In genomic region chr7:127297586-127298193, GRCm38 (mm10) we compare ENCODE assay signal across 27 mouse cellular contexts. TPM values are rescaled to one million over a fixed set of nuclear protein-coding genes. Genes with fewer than 3 reads are reported as not detected.
DNase-seq lines count a peak whose midpoint lies in the region; ATAC-seq and TF ChIP-seq lines count a peak whose summit lies in the region.
"Had no signal": no experiment of that assay in that cellular context is flagged by ENCODE, and none has a peak within 500 bp of the region (broad histone marks: within the 10 kb centered on the region; RNA-seq: fewer than 3 reads in every experiment).

No protein-coding gene starts in this region.

- H3K4me2 ChIP-seq in CH12.LX (ENCODE audit: insufficient read depth, low read depth, poor library complexity, severe bottlenecking) = peak overlapping the region; percentile 82
- H3K4me2 ChIP-seq in liver, embryonic 13.5 days = 0 out of 2 replicates have a peak overlapping the region, but pooled peaks have one; percentile 1
- H3K4me2 ChIP-seq in lung, postnatal 0 days (replicated peaks; ENCODE audit: low read depth, low read length) = no peak overlapping the region
- H3K4me2 ChIP-seq: hindbrain, embryonic 15.5 days; midbrain, embryonic 13.5 days; neural tube, embryonic 12.5 days had no signal

- ATAC-seq in liver, embryonic 13.5 days (ENCODE audit: low read depth) = no peak
- no peak for ATAC-seq in monocyte, adult 5-6 weeks (replicated peaks; ENCODE audit: insufficient number of reproducible peaks, low FRiP score, low TSS enrichment, poor library complexity, severe bottlenecking)
- no peak for ATAC-seq in lung, postnatal 0 days
- ATAC-seq: forebrain, postnatal 0 days; intestine, embryonic 16.5 days; midbrain, embryonic 13.5 days had no signal

- no peaks in the 10 kb centered on the region for H3K4me1 ChIP-seq in liver, adult 2 months (ENCODE audit: control insufficient read depth, insufficient read depth, low read length)
- H3K4me1 ChIP-seq in CH12.LX (ENCODE audit: control insufficient read depth in 1 of 2, insufficient read depth in 2 of 2) = peaks cover 3 to 53% of the 10 kb centered on the region in 2 experiments; a peak in 3 of 4 replicates
- H3K4me1 ChIP-seq in liver, embryonic 13.5 days (replicated peaks) = peaks cover 13% of the 10 kb centered on the region
- H3K4me1 ChIP-seq in lung, postnatal 0 days (ENCODE audit: insufficient read depth, low read depth, low read length) = no peaks in the 10 kb centered on the region
- H3K4me1 ChIP-seq: embryonic facial prominence, embryonic 10.5 days; forebrain, embryonic 10.5 days; hindbrain, embryonic 15.5 days; midbrain, embryonic 13.5 days; neural tube, embryonic 12.5 days had no signal

- H3K9me3 ChIP-seq in CH12.LX (replicated peaks; ENCODE audit: low read length) = no peaks in the 10 kb centered on the region
- no peaks in the 10 kb centered on the region for H3K9me3 ChIP-seq in liver, embryonic 13.5 days (replicated peaks)
- H3K9me3 ChIP-seq in lung, postnatal 0 days (ENCODE audit: low read length) = no peaks in the 10 kb centered on the region
- H3K9me3 ChIP-seq: embryonic facial prominence, embryonic 10.5 days; forebrain, embryonic 10.5 days; hindbrain, embryonic 15.5 days; midbrain, embryonic 13.5 days; neural tube, embryonic 12.5 days had no signal

- no peak for TF ChIP-seq RAD21 in CH12.LX (IDR thresholded peaks at IDR 0.05; ENCODE audit: low read depth, low read length)

- H3K27me3 ChIP-seq in liver, adult 2 months (ENCODE audit: control insufficient read depth, insufficient read depth, low read length) = no peaks in the 10 kb centered on the region
- no peaks in the 10 kb centered on the region for H3K27me3 ChIP-seq in CH12.LX (replicated peaks)
- H3K27me3 ChIP-seq in liver, embryonic 13.5 days = no peaks in the 10 kb centered on the region
- no peaks in the 10 kb centered on the region for H3K27me3 ChIP-seq in lung, postnatal 0 days (replicated peaks; ENCODE audit: insufficient read depth, low read length)
- H3K27me3 ChIP-seq: hindbrain, embryonic 15.5 days; midbrain, embryonic 13.5 days; neural tube, embryonic 12.5 days had no signal

- TF ChIP-seq CTCF in liver, adult 2 months (IDR thresholded peaks at IDR 0.05; ENCODE audit: low read depth, low read length) = no peak
- TF ChIP-seq CTCF in CH12.LX (conservative IDR thresholded peaks at IDR 0.05 in 1 of 2, IDR thresholded peaks at IDR 0.05 in 1 of 2; ENCODE audit: low read depth in 2 of 2, low read length in 2 of 2) = no peak
- TF ChIP-seq CTCF in lung, postnatal 0 days (IDR thresholded peaks at IDR 0.05) = no peak

- in situ Hi-C loops in CH12.LX (cut with MboI; ENCODE audit: low pct_ligation_motif_present, low pct_unique_long_range_greater_than_20kb, low sequenced_read_pairs) = no loop called here

- TF ChIP-seq EP300 in CH12.LX (IDR thresholded peaks at IDR 0.05; ENCODE audit: low read length) = peak; percentile 51; the same call in 1 of the 2 replicates
- TF ChIP-seq EP300 in lung, postnatal 0 days (IDR thresholded peaks at IDR 0.05) = no peak

- no peak overlapping the region for H3K27ac ChIP-seq in liver, adult 2 months (replicated peaks; ENCODE audit: insufficient read depth, low read depth, low read length)
- H3K27ac ChIP-seq in CH12.LX (ENCODE audit: insufficient read depth, low read depth) = peak overlapping the region; percentile 93
- H3K27ac ChIP-seq in liver, embryonic 13.5 days = no peak overlapping the region
- H3K27ac ChIP-seq in lung, postnatal 0 days (ENCODE audit: low read length) = no peak overlapping the region
- H3K27ac ChIP-seq: embryonic facial prominence, embryonic 10.5 days; forebrain, embryonic 10.5 days; heart, adult 2 months; hindbrain, embryonic 15.5 days; midbrain, embryonic 13.5 days; neural tube, embryonic 12.5 days; stomach, postnatal 0 days had no signal

- H3K4me3 ChIP-seq in liver, adult 2 months (ENCODE audit: insufficient read depth, low read depth, low read length) = peak overlapping the region; percentile 22
- peak overlapping the region; percentile 64 to 75 (median 71) for H3K4me3 ChIP-seq in CH12.LX (replicated peaks in 1 of 3; ENCODE audit: low read depth in 2 of 3, low read length in 2 of 3, poor library complexity in 1 of 3)
- 0 out of 2 replicates have a peak overlapping the region, but pooled peaks have one; percentile 4 for H3K4me3 ChIP-seq in liver, embryonic 13.5 days (replicated peaks)
- no peak overlapping the region for H3K4me3 ChIP-seq in lung, postnatal 0 days (ENCODE audit: low read depth, low read length)
- H3K4me3 ChIP-seq: embryonic facial prominence, embryonic 10.5 days; forebrain, embryonic 10.5 days; heart, adult 2 months; hindbrain, embryonic 15.5 days; midbrain, embryonic 13.5 days; neural tube, embryonic 12.5 days had no signal

- no peak for DNase-seq in liver, adult 2 months (ENCODE audit: extremely low read depth, low read depth, low spot score)
- DNase-seq in liver (no peak), CH12.LX (ENCODE audit: extremely low read depth) (peak; percentile 63)
- peak; percentile 42 for DNase-seq in CD4-positive helper T cell, adult 2 months (ENCODE audit: low read depth, low spot score)
- DNase-seq in liver, embryonic 13.5 days = no peak
- no peak for DNase-seq in lung, postnatal 0 days (ENCODE audit: low spot score)
- no peak for DNase-seq in kidney, postnatal 25 days
- DNase-seq: adrenal gland, adult 2 months; cerebellum, adult 11 months; cerebellum, adult 9-11 months; forebrain, postnatal 0 days; gastrocnemius, postnatal 36 days; heart, adult 2 months; kidney, adult 9 months; kidney, postnatal 36 days; layer of hippocampus, postnatal 36 days; lung, postnatal 10 days; retina, postnatal 1 day; right cerebral cortex, postnatal 4 days had no signal

- TF ChIP-seq POLR2A in liver, adult 2 months (IDR thresholded peaks at IDR 0.05; ENCODE audit: extremely low read depth, insufficient read depth, low read length) = no peak
- TF ChIP-seq POLR2A in CH12.LX (IDR thresholded peaks at IDR 0.05; ENCODE audit: low read depth, low read length) = no peak; the same call in 1 of the 2 replicates

- 89% methylated on average over 5 of the region's 5 CpGs for WGBS in liver, adult 2 months
- 66% methylated on average over 5 of the region's 5 CpGs for WGBS in liver, embryonic 13.5 days (ENCODE audit: insufficient replicate concordance)
- 93% methylated on average over 5 of the region's 5 CpGs for WGBS in lung, postnatal 0 days

- dilution Hi-C loops in CH12.LX (cut with MboI; ENCODE audit: extremely low pct_ligation_motif_present, extremely low pct_unique_long_range_greater_than_20kb, low sequenced_read_pairs) = no loop called here

- no peaks in the 10 kb centered on the region for H3K36me3 ChIP-seq in liver, adult 2 months (ENCODE audit: control insufficient read depth, insufficient read depth, low read length)
- peaks cover 33 to 36% of the 10 kb centered on the region in 2 experiments for H3K36me3 ChIP-seq in CH12.LX (replicated peaks in 1 of 2; ENCODE audit: control insufficient read depth in 1 of 2, insufficient read depth in 1 of 2, low read length in 1 of 2)
- no peaks in the 10 kb centered on the region for H3K36me3 ChIP-seq in liver, embryonic 13.5 days
- H3K36me3 ChIP-seq in lung, postnatal 0 days (ENCODE audit: insufficient read depth, low read length) = no peaks in the 10 kb centered on the region
- H3K36me3 ChIP-seq: embryonic facial prominence, embryonic 10.5 days; forebrain, embryonic 10.5 days; hindbrain, embryonic 15.5 days; midbrain, embryonic 13.5 days; neural tube, embryonic 12.5 days had no signal

- H3K79me2 ChIP-seq in liver, adult 2 months (ENCODE audit: control insufficient read depth, insufficient read depth, low read length) = no peaks in the 10 kb centered on the region
- H3K79me2 ChIP-seq in CH12.LX (replicated peaks; ENCODE audit: control insufficient read depth, extremely low read depth, insufficient read depth, poor library complexity, severe bottlenecking) = peaks cover 57% of the 10 kb centered on the region

- no peak overlapping the region for H3K9ac ChIP-seq in liver, adult 2 months (ENCODE audit: low read depth, low read length)
- H3K9ac ChIP-seq in CH12.LX (ENCODE audit: insufficient read depth, low read depth) = peak overlapping the region; percentile 93
- no peak overlapping the region for H3K9ac ChIP-seq in liver, embryonic 13.5 days
- H3K9ac ChIP-seq in lung, postnatal 0 days (replicated peaks; ENCODE audit: low read depth) = no peak overlapping the region
- H3K9ac ChIP-seq: forebrain, postnatal 0 days; hindbrain, embryonic 15.5 days; midbrain, embryonic 13.5 days; neural tube, embryonic 12.5 days had no signal

RNA-seq across cellular contexts. Expression of gene Itgal, which starts 1.6 kb away (rescaled TPM):
- 4.3 and 5.2 TPM in 2 replicates for total RNA-seq in liver, adult 2 months (2014; rRNA removed)
- polyA plus RNA-seq in liver, adult 2 months (2012; rRNA removed) = 3.9 and 6.8 TPM in 2 replicates
- total RNA-seq in CH12.LX (2012; rRNA removed) (49.1 and 69.0 TPM in 2 replicates), CH12.LX (2014; rRNA removed) (36.7 and 43.9 TPM in 2 replicates)
- 164 and 177 TPM in 2 replicates for polyA plus RNA-seq in CH12.LX (2012; ENCODE audit: insufficient read length, low read depth)
- polyA plus RNA-seq in liver, embryonic 13.5 days (2015; fragmentation: Nextera tagmentation; extraction: Ambion mirVana) = 4.1 and 5.2 TPM in 2 replicates
- total RNA-seq in monocyte, adult 5-6 weeks (2017) = 218 to 515 TPM (median 322 TPM) in 3 replicates
- 3.7 and 3.8 TPM in 2 replicates for polyA plus RNA-seq in lung, postnatal 0 days (2015; fragmentation: Nextera tagmentation; extraction: Ambion mirVana)

RNA-seq across cellular contexts. Expression of gene Sephs2, which starts 23.8 kb away (rescaled TPM):
- total RNA-seq in liver, adult 2 months (2014; rRNA removed) = 939 and 948 TPM in 2 replicates
- 388 and 524 TPM in 2 replicates for polyA plus RNA-seq in liver, adult 2 months (2012; rRNA removed)
- total RNA-seq in CH12.LX (2012; rRNA removed) = 209 and 215 TPM in 2 replicates
- 203 and 223 TPM in 2 replicates for total RNA-seq in CH12.LX (2014; rRNA removed)
- 158 and 159 TPM in 2 replicates for polyA plus RNA-seq in CH12.LX (2012; ENCODE audit: insufficient read length, low read depth)
- polyA plus RNA-seq in liver, embryonic 13.5 days (2015; fragmentation: Nextera tagmentation; extraction: Ambion mirVana) = 138 and 169 TPM in 2 replicates
- total RNA-seq in monocyte, adult 5-6 weeks (2017) = 139 to 200 TPM (median 191 TPM) in 3 replicates
- polyA plus RNA-seq in lung, postnatal 0 days (2015; fragmentation: Nextera tagmentation; extraction: Ambion mirVana) = 59.4 and 66.9 TPM in 2 replicates

RNA-seq across cellular contexts. Expression of gene Dctpp1, which starts 37.2 kb away (rescaled TPM):
- total RNA-seq in liver, adult 2 months (2014; rRNA removed) = 61.5 and 70.2 TPM in 2 replicates
- 70.7 and 73.4 TPM in 2 replicates for polyA plus RNA-seq in liver, adult 2 months (2012; rRNA removed)
- 296 and 352 TPM in 2 replicates for total RNA-seq in CH12.LX (2012; rRNA removed)
- 197 and 221 TPM in 2 replicates for total RNA-seq in CH12.LX (2014; rRNA removed)
- polyA plus RNA-seq in CH12.LX (2012; ENCODE audit: insufficient read length, low read depth) = 197 and 210 TPM in 2 replicates
- 134 and 136 TPM in 2 replicates for polyA plus RNA-seq in liver, embryonic 13.5 days (2015; fragmentation: Nextera tagmentation; extraction: Ambion mirVana)
- total RNA-seq in monocyte, adult 5-6 weeks (2017) = 9.6 to 13.3 TPM (median 9.9 TPM) in 3 replicates
- 35.7 and 36.4 TPM in 2 replicates for polyA plus RNA-seq in lung, postnatal 0 days (2015; fragmentation: Nextera tagmentation; extraction: Ambion mirVana)

RNA-seq across cellular contexts. Expression of gene Zfp768, which starts 47.7 kb away (rescaled TPM):
- 7.7 and 9.5 TPM in 2 replicates for total RNA-seq in liver, adult 2 months (2014; rRNA removed)
- 21.2 and 28.0 TPM in 2 replicates for polyA plus RNA-seq in liver, adult 2 months (2012; rRNA removed)
- total RNA-seq in CH12.LX (2012; rRNA removed) (8.5 and 9.9 TPM in 2 replicates), CH12.LX (2014; rRNA removed) (4.3 and 5.0 TPM in 2 replicates)
- 6.4 and 6.6 TPM in 2 replicates for polyA plus RNA-seq in CH12.LX (2012; ENCODE audit: insufficient read length, low read depth)
- polyA plus RNA-seq in liver, embryonic 13.5 days (2015; fragmentation: Nextera tagmentation; extraction: Ambion mirVana) = 3.1 and 3.5 TPM in 2 replicates
- 1.8 to 3.4 TPM (median 2.9 TPM) in 3 replicates for total RNA-seq in monocyte, adult 5-6 weeks (2017)
- polyA plus RNA-seq in lung, postnatal 0 days (2015; fragmentation: Nextera tagmentation; extraction: Ambion mirVana) = 12.5 and 12.8 TPM in 2 replicates

RNA-seq across cellular contexts. Expression of gene Zfp771, which starts 53.6 kb away (rescaled TPM):
- total RNA-seq in liver, adult 2 months (2014; rRNA removed) = 19.6 and 30.1 TPM in 2 replicates
- polyA plus RNA-seq in liver, adult 2 months (2012; rRNA removed) = 52.8 and 57.7 TPM in 2 replicates
- total RNA-seq in CH12.LX (2012; rRNA removed) (26.5 and 29.8 TPM in 2 replicates), CH12.LX (2014; rRNA removed) (23.9 and 27.0 TPM in 2 replicates)
- 34.7 and 35.5 TPM in 2 replicates for polyA plus RNA-seq in CH12.LX (2012; ENCODE audit: insufficient read length, low read depth)
- 19.0 and 20.6 TPM in 2 replicates for polyA plus RNA-seq in liver, embryonic 13.5 days (2015; fragmentation: Nextera tagmentation; extraction: Ambion mirVana)
- total RNA-seq in monocyte, adult 5-6 weeks (2017) = 0.57 to 3.9 TPM (median 2.9 TPM) in 3 replicates
- polyA plus RNA-seq in lung, postnatal 0 days (2015; fragmentation: Nextera tagmentation; extraction: Ambion mirVana) = 34.9 and 36.9 TPM in 2 replicates

Comparison
In these comparisons a context has a peak if more than half of its experiments do, and no peak if none do; other contexts are left out.
1. DNase-seq: peak in CD4-positive helper T cell, adult 2 months (single experiment) and CH12.LX (single experiment); none in liver, adult 2 months (single experiment), liver (single experiment), liver, embryonic 13.5 days (single experiment), lung, postnatal 0 days (single experiment) and kidney, postnatal 25 days (0 of 2).
2. RNA of gene Itgal, which starts 1.6 kb away (polyA plus RNA-seq): 164 to 177 TPM in CH12.LX; 3.9 to 6.8 TPM in liver, adult 2 months, 4.1 to 5.2 TPM in liver, embryonic 13.5 days and 3.7 to 3.8 TPM in lung, postnatal 0 days; every median in the first group is over 10 times any median in the second.